Mouse (Mus musculus) CD4-positive, CD25-positive, alpha-beta regulatory T cell, adult 2 months (primary cell): ENCODE measurements around the gene Cep170b.

Experiments used
- DNase-seq: peaks from one replicate; pipeline ENCODE4 v3.0.0-alpha.2; 2012; ENCODE audit warnings: low read depth, low spot score

Gene Cep170b

DNA sequence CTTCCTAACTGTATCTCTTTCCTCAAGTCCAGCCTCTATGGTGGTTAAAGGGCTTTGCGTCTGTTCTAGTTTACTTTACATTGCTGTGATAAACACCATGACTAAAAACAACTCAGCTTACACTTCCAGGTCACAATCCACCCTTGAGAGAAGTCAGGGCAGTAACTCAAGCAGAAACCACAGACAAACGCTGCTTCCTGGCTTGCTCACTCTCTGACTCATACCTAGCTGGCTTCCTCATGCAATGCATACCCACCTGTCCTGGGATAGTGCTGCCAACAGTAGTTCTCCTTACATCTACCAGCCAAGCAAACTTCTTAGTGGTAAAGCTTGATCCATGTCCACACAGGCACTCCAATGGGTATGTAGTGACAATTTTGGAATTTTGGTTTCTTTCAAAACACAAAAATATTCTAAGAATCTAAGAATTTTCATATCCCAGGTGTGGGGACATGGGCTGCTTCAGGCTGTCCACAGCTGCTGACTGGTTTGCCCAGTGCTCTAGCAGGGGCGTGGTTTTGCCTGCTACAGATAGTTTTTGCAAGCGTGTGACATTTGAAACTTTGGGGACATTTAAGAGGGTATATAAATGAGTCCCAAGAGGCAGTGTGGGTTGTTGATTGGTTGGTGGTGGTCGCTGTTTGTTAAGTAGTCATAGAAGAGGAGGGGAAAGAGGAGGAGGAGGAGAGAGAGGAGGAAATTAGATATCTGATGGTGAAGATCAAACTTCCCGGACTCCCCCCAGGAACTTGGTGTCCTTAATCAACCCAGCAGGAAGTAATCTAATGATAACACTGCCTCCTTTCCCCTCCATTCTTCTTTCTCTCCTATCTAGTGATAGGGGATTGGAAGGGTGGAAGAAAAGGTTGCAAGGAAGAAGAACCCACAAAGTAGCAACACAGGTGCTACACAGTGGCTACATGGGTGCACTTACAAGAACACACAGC is 17.6 kb upstream of the Cep170b start:
- DNase-seq: peak; percentile 28

- DNase-seq: peak; percentile 90
Measured at GRCm38 (mm10) chr12:112706704-112707572, 13.3 kb upstream of the Cep170b start.

- DNase-seq: no peak
Measured at GRCm38 (mm10) chr12:112707573-112707869, 12.7 kb upstream of the Cep170b start.

GRCm38 (mm10) chr12:112713984-112714383 is 6.3 kb upstream of the Cep170b start:
- no peak for DNase-seq

DNA sequence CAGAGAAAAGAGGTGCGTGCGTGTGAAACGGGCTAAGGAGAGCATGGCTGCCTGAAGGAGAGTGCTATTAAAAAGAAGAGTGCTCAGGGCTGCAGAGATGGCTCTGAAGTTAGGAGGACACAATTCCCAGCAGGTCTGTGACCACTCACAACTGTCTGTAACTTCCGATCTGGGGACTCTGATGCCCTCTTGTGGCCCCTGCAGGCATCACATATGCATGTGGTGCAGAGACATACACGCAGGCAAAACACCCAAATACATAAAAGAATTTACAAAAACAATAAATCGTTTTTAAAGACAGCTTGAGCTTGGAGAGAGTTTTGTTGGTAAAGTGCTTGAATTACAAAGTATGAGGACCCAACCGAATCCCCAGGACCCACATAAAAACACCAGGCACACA is 3.1 kb upstream of the Cep170b start:
- peak; percentile 71 for DNase-seq

- DNase-seq: no peak
Measured at GRCm38 (mm10) chr12:112718995-112719394, 1.3 kb upstream of the Cep170b start.

DNA sequence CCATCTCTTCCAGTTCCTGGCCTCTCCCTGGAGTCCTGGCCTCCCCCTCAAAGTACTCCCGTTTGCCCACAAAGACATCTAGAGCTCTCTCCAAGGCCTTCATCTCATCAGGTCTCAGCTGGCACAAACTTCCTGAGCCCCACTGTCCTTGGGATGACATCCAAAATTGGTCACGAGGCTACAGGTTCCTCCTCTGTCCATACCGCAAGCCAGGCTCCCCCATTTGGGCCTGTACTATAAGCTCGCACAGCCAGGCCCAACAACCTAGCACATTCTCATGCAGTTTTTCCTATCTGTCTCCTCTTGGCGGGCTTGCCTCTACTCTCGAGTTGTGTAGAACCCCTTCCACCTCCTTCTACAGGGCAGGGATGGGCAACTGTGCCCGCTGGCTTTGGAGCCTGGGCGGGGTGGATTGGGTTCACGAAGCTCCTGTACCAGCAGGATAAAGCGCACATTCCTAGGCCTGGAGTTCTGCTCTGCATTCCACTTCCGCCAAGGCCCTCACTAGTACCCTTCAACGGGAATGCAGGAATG is 702 bp downstream of the Cep170b start:
- DNase-seq: no peak

DNA sequence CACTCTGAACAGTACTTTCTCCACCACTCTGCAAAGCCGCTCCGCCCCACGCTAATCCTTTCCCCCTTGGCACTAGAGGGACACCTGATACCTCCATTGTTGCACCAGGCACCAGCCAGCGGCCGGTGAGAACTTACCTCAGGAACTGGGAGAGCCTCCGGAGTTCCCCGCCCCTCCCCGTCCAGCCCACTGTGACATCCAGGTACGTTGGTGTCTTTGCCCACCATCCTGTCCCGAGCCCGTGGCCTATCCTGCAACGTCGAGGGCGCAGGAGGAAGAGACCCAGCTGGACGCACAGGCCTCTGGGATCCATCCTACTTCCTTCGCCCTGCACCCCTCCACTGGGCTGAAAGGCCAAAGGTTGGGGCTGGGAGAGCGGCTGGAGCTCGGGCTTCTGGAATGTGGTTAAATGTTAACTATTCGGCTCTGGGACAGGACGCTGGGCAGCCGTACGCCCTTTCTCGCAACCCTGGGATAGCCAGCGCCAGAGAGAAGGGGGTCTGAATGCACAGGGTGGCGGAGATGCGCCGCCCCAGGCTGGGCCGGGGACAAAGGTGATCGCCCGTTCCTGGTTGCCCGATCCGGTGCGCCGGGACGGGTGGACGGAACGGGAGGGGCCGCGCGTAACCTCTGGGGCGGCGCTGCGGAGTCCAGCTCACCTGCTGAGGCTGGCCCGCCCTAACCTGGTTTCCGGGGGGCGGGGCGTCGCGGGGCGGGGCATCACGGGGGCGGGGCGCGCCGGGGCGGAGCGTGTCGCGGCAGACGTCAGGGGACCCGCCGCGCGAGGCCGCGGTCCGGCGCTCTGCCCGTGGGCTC is 1.4 kb downstream of the Cep170b start:
- peak; percentile 80 for DNase-seq

GRCm38 (mm10) chr12:112722240-112723027 is 2.2 kb downstream of the Cep170b start:
- DNase-seq: peak; percentile 56

DNA sequence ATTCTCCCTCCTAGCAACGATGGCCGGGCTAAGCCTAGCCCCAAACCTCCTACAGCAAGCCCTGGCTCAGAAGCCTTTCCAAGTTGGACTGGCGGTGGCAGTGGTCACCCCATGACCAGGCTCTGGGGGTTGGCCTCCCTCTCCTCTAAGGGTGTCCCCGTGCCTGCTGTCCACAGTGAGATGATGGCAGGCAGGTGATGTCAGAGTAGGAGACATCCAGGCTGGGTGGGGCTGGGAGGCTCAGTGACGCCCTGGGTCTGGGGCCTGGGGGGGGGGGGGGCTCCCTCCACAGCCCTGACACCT is 2.7 kb downstream of the Cep170b start:
- DNase-seq: no peak

- DNase-seq: no peak
Measured at GRCm38 (mm10) chr12:112723445-112723844, 3.2 kb downstream of the Cep170b start.

DNA sequence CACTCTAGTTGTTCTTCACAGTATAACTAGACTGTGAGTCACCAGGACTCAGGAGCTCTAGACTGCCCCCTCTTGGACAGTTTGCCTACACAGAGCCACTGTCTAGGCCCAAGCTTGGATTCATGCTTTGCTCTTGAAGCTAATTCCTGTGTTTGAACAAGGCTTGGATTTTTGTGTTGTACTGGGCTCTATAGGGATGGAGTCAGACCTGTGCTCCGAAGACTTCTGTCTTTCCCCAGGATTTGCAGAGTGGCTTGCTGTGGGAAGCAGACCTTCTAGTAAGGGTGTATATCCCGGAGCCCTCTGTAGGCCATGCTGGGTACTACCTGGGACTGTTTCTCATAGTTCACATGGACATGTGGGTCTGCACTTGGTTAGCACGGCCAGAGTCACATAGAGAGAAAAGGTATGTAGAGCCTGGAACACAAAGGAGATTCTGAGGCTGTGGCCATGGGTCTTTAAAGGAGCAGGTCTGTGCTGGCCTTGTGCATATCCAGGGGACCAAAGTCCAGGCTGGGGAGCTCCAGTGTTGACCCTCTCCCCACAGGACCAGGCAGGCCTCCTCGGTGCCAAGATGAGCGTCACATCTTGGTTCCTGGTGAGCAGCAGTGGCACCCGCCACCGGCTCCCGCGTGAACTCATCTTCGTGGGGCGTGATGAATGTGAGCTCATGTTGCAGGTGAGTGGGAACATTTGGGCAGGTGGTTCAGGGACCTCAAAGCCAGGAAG is 4.0 kb downstream of the Cep170b start:
- DNase-seq: peak; percentile 84

- no peak for DNase-seq
Measured at GRCm38 (mm10) chr12:112727801-112728200, 7.5 kb downstream of the Cep170b start.

DNA sequence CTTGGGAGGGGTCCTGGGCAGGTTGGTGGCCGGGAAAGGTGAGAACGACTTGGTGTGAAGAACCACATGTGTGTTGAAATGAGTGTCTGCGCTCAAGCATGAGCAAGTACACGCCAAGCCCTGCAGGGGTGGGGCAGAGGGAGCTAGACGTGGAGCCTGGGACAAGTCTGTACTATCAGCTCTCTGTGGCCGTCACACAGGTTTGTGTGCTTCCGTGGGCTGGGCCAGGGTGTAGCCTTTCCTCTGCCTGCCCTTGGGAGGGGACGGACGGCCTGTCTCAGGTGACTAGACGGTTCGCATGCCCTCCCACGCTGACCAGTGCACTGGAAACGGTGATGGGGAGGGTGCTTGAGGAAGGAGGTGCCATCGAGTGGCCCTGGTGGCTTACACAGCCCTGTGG is 10.6 kb downstream of the Cep170b start:
- no peak for DNase-seq

- DNase-seq: no peak
Measured at GRCm38 (mm10) chr12:112732591-112732990, 12.3 kb downstream of the Cep170b start.

DNA sequence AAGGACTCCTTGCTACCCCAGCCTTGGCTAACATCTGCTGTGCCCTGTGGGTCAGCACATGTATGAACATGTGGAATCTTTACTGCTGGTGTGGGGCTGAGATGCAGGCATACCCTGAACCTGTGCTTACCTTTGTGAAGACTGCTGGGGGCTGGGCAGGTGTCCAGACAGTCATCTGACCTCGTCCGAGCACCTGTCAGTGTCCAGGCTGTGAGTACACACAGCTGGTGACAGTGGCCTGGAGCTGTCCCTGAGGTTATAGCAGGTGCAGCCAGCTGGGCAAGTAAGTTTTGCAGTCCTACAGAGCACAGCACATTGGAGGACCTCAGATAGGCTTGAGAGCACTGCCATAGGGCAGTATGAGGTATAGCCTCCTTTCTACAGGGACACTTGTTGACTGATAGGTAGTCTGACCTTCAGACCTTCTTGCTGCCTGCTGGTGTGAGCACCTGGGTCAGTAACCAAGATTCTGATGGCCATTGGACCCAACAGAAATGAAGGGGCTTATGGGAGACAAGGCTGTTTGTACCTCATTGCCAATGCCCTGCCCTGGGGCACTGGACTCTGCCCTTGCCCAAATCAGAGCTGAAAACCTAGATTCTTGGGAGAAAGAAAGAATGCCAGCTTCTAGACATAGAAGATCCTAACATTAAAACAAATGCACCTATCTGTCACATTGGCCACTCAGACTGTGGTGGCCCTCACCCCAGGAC is 14.0 kb downstream of the Cep170b start:
- no peak for DNase-seq

DNA sequence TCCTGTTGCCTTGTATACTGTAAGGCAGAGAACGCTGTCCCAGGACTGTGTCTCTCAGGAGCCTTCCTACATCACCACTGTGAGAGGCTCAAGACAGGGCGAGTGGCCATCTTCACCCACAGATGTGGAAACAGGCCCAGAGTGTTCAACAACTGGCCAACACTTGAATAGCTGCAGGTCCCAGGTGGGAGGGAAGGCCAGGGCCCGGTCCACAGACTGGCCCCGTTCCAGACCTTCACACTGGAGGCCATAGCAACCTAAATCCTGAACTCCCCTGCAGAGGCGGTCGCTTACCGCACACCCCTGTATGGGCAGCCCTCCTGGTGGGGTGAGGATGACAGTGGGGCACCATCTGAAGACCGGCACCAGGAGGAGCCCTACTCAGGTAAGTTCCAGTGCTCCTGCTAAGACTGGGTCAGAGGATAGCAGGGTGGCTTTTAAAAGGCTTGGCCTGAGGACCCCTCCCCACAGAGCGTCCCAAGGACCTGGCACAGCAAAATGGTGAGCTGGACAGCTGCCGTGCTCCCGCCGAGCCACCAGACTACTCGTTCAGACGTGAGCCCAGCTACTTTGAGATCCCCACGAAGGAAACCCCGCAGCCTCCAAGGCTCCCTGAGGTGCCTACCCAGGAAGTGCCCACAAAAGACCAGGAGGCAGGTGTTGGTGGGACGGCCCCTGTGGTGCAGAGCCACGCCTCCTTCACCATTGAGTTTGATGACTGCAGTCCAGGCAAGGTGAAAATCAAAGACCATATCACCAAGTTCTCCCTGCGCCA is 14.8 kb downstream of the Cep170b start:
- no peak for DNase-seq

DNA sequence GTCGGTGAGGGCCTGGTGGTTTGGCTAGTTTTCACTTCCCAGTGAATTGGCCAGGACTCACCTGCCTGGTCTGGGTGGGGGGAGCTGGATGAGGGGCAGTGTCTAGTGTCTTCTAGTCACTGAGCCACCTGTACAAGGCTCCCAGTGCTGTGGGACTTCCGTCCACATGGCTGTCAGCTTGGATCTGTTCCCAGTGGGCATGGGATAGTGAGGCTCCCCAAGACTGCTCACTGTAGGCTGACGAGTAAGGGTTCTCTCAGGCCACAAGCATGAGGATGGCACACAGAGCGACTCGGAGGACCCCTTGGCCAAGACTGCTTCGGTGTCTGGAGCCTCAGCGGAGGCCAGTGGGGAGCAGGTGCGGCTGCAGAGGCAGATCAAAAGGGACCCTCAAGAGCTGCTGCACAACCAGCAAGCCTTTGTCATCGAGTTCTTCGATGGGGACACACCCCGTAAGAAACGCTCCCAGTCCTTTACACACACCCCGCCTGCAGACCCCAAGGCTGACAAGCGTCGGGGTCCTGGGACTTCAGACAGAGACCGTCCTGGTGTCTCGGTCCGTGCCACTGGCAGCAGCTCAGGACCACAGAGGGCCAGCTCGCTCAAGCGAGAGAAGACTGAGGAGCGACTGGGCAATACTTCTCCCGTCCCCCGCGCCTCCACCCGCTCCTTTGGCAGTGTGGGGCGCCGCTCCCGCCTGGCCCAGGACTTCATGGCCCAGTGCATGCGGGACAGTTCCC is 15.8 kb downstream of the Cep170b start:
- DNase-seq: no peak
